Mouse (Mus musculus): ENCODE data around the gene Hist2h2be.
"Not testable (repeated sequence)": the region's sequence is repeated elsewhere in the genome, so short reads cannot be mapped to it uniquely, and the experiment has no call there.

The Hist2h2be gene

GRCm38 (mm10) chr3:96198601-96199251 is 22.2 kb upstream of the Hist2h2be start:
- not testable (repeated sequence) for DNase-seq (ENCODE audit: low spot score)

DNA sequence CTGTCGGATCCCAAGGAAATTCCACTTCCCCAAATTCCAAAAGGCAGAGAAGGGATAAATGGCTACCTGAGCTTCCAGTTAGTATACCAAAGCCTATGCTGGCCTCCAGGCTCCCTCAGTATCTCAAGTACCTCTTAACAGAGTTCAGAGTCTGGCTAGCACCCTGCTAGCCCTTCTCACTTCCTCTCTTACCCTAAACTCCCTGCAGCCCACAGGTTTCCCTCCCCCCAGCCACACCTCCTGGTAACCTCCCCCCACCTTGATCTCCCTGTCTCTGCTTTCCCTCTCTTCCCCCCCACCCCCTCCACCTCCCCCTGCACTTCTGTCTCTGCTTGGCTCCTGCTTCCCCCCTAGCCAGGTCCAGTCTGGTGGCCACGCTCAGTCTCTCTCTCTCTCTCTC is 21.2 kb upstream of the Hist2h2be start:
- DNase-seq (ENCODE audit: low spot score), result no peak

DNA sequence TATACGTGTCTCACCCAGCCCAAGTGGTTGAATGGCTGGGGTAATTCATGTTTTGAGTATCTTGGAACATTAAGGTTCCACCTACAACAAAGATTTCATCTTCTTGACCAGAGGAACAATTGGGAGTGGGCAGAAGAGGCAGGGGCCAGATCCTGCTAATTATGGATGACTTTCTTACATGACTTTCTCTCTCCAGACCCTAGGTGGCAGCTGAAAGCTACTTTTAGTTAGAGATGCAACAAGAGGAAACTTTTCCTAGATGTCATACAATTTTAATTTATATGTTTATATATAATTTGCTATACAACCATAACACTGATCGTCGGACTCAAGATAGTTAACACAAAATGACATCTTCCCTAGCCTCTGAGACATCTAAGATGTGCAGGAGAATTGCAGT is 13.1 kb upstream of the Hist2h2be start:
- DNase-seq (ENCODE audit: low spot score), result no peak

DNA sequence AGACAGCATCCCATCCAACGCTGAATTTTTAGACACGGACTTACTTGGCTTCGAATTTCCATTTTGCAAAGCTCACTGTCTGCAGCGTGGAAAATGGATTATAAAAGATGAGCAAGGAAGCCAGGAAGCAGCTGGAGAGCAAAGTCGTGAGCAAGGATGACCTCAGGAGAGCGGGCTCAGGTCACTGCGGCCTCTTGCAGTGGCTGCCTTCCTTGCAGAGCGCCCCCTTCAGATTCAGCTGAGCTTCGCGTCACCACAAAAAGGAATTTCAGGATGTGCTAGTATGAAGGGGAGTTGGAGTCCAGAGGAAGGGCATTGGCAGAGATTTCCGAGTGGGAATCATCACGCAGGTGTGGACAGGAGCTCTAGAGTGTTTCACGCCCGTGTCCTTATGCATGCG is 11.7 kb upstream of the Hist2h2be start:
- DNase-seq (ENCODE audit: low spot score), result peak; percentile 83

DNA sequence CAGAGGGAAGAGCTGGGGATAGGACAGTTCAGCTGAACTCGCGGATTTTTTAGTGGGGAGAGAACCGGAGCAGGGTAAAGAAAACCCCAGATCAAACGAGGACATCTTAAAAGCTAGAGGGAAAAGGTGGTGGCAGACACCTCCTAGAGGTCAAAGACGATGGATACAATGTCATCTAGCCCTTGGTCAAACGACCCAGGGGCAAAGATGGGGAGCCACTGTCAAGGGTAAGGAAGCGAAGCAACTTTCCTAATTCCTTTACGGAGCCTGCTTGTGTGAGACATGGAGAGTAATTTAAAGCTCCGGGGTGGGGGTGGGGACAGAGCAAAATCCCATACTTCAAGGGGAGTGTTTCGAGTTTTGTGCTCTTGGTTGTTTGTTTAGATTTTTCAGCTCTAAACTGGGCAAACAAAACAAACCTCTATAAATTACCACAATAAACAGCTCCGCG is 1.7 kb upstream of the Hist2h2be start:
- DNase-seq (ENCODE audit: low spot score), result peak; percentile 63

- DNase-seq (ENCODE audit: low spot score), result peak; percentile 87
Measured at GRCm38 (mm10) chr3:96219661-96220130, 1.2 kb upstream of the Hist2h2be start, which contains the start of the genes Bola1 and Hist2h2ab. Gene Bola1, minus strand, starts transcription at chr3:96219709. Gene Hist2h2ab, plus strand, starts transcription at chr3:96219865.

GRCm38 (mm10) chr3:96220131-96220764 is 671 bp upstream of the Hist2h2be start:
- DNase-seq (ENCODE audit: low spot score), result peak; percentile 67

- DNase-seq (ENCODE audit: low spot score), result peak; percentile 34
Measured at GRCm38 (mm10) chr3:96221640-96222038, 720 bp downstream of the Hist2h2be start.

DNA sequence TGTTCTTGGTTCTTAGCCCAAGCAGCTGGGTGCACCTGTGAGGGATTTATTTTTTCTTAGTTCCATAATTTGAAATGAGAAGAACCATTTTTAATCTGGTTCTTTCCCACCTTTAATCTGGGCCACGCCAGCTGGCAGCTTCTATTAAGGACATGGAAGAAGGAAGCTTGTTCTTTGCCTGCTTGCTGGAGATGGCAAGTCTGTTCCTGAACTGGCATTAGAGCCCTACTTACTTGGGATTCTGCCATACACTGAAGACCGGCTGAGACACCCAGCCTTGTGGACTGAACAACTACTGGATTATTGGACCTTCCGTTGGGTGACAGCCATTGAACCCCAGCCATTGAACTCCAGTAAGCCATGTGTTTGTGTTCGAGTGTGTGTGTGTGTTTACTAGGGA is 1.9 kb downstream of the Hist2h2be start:
- DNase-seq (ENCODE audit: low spot score), result no peak

GRCm38 (mm10) chr3:96225421-96225820 is 4.5 kb downstream of the Hist2h2be start:
- DNase-seq (ENCODE audit: low spot score), result no peak

DNA sequence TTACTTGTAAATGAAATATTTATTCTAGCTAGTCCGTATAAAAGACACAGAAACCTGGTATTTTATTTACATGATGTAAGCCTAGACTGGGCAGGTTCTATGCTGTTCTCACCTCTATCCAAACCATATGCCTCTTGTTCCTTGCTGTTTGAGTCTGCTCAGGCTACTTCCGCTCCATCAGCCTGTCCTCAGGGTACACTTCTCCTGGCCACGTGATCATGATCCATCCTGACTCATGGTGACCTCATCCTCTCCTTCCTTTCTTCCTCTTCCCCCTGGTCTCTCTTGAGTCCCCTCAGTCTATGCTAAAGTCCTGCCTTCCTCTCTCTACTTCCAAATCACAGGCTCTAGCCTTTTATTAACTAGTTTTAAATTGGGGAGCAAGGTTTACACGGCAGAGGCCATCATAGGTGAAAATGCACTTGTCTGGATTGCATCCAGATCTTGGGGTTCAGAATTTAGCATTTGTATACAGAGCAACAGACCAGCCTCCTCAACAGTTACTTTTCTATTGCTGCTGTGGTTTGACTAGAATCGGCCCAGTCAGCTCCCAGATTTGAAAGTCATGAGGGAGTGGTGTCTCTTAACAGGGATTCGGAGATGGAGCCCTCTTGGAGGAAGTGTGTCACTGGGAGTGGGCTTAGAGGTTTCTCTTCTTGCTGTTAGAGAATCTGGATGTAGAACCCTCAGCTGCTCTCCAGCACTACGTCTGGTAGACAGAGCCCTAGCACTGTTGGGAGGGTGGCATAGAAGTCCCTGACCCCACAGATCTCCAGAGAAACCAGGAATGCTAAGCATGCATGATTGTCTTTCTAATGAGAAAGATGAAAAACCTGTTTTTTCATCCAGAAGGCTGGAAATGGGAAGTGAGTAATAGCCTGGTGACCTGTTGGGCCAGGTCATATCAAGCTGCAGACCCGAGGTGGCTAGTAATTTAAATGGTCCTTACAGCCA is 6.1 kb downstream of the Hist2h2be start:
- peak; percentile 56 for DNase-seq (ENCODE audit: low spot score)

GRCm38 (mm10) chr3:96228828-96229227 is 7.9 kb downstream of the Hist2h2be start:
- DNase-seq (ENCODE audit: low spot score), result no peak

DNA sequence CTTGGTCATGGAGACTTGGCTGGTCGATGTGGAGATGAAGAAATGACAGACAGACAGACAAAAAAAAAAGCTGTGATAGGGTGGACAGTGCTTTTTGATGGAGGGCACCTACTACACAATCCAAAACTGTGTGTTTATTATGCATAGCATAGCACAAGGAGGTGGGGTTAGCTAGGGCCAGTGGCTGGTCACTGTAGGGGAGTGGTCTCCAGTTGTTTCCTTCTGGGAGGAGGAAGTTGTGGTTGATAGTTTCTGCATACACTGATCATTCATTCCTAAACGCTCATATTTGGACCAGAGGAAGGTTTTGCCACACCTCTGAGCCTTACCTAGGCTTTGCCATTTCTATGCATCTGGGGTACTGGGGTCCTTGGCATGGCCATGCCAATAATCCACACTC is 9.5 kb downstream of the Hist2h2be start:
- DNase-seq (ENCODE audit: low spot score), result no peak

- no peak for DNase-seq (ENCODE audit: low spot score)
Measured at GRCm38 (mm10) chr3:96230910-96231757, 10.2 kb downstream of the Hist2h2be start.

GRCm38 (mm10) chr3:96231758-96232120 is 10.8 kb downstream of the Hist2h2be start:
- DNase-seq (ENCODE audit: low spot score), result no peak

DNA sequence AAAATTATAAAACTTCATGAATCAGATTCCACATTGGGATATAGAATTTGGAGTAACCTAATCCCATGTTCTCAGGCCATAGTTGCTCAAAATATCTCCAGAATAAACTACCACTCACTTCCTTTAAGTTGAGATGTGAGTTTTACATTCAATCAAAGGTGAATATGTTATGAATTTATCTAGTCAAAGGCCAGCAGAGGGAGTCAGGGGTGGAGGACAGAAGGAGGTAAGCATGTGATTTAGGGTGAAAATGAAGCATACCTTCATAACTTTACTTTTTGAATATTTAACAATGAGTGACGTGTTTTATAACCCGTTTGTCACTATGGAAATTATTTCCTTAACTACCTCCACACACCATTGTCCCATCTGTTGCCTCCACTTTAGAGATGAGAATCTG is 14.0 kb downstream of the Hist2h2be start:
- no peak for DNase-seq (ENCODE audit: low spot score)

GRCm38 (mm10) chr3:96235836-96236235 is 14.9 kb downstream of the Hist2h2be start:
- no peak for DNase-seq (ENCODE audit: low spot score)

GRCm38 (mm10) chr3:96236834-96237334 is 16.0 kb downstream of the Hist2h2be start:
- no peak for DNase-seq (ENCODE audit: low spot score)

- DNase-seq (ENCODE audit: low spot score), result peak; percentile 43
Measured at GRCm38 (mm10) chr3:96237335-96237903, 16.5 kb downstream of the Hist2h2be start.

- DNase-seq (ENCODE audit: low spot score), result peak; percentile 53
Measured at GRCm38 (mm10) chr3:96237904-96238511, 17.1 kb downstream of the Hist2h2be start.

Data from MN1 (cell line).